Mouse (Mus musculus) T-cell, adult 2 months (primary cell): Measurements from ENCODE around the gene Spsb1.

Experiments
- DNase-seq: peaks from one replicate; pipeline ENCODE4 v3.0.0; 2022; ENCODE audit warnings: low spot score

Spsb1 gene

DNA sequence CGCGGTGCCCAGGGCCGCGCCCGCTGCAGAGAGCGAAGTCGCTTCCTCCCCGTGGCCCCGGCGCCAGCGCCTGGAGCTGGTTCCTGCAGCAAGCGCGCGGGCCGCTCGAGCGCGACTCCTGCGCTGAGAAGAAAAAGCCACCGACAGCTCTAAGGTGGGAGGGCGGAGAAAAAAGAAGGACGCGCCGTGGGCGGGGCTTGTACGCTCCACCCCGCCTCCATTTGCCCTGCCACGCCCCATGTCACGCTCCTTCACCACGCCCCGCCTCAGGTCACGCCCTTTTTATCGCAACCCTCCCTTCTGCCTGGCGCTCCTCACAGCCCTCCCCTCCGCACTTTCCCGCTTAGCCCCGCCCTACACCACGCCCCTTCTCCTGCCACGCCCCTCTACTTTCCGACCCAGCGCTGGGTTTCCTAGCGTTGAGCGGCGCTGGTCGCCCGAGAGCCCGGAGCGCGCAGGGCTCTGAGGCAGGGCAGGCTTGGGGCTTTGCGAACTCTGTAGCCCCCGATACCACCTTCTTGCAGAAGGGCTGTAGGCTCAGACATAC is at the start of gene Spsb1:
Gene Spsb1 (minus strand): TSS at position 151 of the 547 bp plus-strand sequence.
- DNase-seq, result peak; percentile 98

DNA sequence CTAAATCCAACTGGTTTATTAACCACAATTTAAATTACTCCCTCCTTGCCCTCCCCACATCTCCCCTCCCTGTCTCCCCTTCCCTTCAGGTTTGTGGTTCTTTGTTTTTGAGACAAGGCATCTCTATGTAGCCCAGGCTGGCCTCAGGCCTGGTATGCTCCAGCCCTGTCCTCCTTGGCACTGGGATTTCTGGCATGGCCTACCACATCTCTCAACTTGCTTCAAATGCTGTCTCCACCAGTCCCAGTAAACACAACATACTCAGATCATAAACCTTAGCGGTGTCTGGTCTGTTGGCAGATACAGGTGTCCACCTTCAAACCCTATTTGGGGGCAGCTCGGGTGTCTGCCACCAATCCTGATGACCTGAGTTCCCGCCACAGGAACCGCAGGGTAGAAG is 48.8 kb upstream of the Spsb1 start:
- DNase-seq, result no peak

DNA sequence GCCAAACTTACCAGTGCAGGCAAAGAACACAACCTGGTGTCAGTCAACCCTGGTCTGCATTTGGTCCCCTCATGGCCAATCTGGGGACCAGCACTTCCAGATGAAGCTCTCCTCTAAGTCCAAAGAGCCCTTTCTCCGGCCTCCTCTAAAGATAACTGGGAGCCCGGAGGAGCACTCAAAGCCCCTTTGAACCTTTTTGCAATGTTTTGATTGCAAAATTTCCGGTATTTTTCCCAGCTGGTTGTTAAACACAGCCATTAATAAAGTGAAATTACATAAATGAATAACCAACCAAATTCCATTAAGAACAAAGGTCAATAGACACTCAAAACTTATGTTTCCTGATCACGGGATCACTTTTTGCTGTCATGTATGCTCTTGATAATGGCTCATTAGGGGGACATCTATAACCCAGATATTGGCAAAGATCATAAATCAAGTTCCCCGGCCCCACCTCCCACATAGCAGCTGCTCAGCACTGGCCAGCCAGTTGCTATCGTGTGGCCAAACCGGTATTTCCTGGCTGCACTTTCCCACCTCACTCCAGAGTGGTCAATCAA is 48.3 kb upstream of the Spsb1 start:
- DNase-seq, result no peak

DNA sequence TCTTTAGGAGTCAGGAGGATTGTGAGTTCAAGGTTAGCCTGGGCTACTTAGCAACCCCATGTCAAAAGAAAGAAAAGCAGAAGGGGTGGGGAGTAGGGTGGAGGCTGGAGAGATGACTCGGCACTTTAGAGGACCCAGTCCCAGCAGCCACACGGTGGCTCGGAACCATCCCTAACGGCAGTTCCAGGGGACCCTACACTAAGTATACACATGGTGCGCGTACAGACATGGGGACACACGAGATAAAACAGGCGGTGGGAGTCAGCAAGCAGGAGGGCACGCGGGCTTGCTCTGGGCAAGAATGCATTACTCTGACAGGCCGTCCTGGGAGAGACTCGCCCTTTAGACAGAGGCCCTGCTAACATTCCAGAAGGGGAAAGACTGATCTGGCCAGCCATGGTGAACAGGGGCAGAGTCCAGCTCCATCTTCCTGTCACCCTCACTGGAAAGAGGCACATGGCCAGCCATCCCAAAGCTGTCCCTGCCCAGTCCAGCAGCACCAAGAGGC is 47.2 kb upstream of the Spsb1 start:
- DNase-seq, result no peak

DNA sequence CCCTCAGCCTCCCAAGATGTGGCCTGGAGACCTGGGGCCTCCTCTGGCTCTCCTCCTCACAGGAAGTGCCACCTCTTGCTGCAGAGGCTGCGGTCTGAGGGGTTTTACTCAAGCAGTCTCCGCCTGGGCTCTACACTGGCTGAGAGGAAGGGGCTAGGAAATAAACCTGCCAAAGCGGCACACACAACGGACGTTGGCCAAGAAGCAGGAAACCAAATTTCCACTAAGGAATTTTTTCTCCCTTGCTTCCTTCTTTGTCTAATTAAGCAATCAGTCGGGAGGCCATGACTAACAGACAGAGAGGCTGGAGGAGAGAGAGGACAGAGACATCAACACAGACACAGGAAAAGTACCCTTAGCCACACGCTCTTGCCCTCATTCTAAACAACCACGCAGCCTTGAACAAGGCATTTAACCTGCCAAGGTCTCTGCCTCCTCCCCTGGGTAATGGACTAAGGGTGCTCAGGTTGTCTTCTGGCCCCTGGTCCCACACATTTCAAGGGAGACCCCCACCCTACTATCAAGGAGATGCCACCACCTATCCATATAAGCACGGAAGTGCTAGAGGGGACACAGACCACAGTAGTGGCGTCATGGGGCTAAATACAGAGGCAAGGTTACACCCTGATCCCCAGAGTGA is 46.5 kb upstream of the Spsb1 start:
- peak; percentile 68 for DNase-seq

DNA sequence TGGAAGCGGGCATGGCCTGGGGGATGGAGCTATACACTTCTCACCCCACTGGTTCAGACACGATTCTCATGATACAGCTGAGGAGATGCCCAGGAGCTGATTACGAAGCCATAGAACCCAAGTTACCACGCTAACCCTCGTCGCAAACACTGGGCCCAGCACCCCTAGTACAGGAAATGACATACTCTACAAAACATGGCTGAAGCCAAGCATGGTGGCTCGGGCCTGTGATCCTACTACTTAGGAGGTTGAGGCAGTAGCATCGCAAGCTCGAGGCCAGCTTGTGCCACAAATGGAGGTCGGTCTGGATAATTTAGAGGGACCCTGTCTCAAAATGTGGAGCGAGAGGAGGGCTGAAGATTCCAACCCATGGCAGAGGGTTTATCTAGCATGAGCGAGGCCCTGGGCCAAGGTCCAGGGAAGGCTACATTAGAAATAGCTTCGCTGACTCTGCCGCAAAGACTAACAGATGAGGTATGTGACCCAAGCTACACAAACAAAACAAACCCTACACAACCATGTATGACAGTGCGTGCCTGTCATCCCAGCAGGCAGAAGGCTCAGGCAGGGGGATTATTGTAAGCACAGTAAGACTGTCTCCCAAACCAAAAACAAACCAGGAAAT is 45.2 kb upstream of the Spsb1 start:
- no peak for DNase-seq

DNA sequence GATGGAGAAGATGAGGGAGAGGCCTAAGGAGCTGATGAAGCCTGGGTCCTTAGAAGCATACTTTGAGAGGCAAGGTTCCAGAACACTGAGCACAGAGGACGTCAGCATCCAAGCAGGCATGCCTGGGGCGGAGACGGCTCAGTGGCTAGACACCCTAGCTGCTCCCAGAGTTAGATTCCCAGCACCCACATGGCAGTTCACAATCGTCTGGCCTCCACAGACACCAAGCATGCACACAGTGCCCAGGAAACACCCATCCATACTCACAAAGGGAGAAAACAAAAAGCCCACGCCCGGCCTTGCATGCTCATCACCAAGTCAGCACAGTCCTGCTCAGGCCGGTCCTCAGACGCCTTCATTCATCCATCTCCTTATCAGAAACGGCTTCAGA is 44.7 kb upstream of the Spsb1 start:
- no peak for DNase-seq

DNA sequence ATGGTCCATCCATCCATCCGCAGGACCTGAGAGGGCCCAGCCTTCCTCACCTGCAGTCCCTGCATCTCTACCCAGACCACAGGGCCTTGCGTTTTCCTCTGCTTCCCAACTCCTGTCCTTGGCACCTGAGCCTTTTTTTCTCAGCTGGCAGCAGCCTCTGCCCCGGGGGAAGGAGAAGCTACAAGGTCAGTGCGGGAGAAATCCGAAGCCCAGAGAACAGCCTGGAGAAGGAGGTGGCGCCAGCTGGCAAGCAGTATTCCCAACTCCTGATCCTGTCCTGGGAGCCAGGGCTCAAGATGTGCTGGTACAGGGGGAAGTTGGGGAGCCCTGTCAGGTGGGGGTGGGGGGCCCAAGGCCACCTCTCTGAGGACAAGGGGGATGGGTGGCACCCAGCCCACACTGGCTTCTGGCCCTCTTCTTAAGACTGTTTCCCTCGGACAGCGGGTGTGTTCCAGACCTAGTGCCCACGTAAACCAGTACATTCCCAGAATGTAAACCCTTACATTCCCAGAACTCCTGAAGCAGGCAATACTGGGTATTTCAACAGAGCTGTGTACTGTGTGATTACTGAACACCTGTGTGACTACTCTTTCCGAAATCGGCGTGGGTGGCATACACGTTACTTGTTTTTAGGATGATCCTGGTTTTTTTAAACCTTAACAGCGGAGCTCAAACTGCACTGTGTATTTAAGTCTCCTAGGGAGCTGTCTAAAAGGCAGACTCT is 44.1 kb upstream of the Spsb1 start:
- DNase-seq, result no peak

DNA sequence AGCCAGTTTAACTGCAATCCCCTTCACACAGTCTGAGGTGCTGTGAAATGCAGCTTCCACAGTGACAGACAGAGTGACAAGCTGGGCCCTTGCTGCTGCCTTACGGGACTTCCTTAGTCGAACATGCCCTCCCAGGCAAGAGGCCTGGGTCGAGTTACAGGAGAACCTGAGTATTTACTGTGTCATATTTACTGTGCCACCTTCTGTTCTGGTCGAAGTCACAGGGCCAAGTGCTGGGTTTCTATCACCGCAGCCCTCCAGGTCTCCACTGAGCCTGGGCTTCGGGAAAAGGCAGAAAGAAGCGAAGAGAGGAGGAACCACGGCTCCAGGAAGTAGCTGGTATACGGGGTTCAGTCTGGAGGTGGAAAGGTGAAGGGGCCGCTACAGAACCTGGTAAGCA is 43.2 kb upstream of the Spsb1 start:
- peak; percentile 18 for DNase-seq

DNA sequence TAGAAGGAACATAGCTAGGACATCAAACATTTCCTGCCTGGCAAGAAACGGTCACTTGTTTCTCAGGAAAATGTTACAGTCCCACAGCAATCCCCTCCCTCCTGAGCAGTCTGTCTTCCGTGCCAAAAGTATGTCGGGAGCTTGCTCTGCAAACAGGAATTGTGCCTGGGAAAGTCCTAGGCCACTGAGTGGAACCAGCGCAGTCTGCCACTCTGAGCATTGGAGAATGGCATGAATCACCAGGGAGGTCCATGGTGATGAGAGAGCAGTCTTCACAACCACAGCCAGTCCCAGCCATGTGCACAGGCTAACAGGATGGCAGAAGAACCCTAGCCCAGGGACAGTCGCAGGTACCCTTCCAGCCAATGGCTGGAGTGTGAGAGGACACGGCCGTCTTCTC is 41.6 kb upstream of the Spsb1 start:
- DNase-seq, result no peak

DNA sequence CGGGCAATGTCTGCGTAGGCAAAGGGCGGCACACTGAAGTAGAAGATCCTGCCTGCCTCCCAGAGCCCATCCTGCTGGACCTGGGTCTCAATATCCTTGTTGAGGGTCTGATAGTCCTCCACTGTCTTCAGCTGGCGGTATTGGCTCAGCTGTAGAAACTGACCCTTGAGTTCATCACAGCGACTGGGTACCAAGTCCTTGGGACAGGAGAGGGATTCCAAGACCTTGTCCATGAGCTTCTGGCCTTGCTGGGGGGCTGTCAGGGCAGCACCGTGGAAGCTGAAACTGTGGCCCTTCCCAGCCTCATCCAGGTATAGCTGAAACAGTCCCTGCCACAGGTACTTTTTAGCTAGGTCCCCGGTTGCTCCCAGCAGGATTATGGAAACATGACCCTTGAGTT is 41.1 kb upstream of the Spsb1 start:
- no peak for DNase-seq

DNA sequence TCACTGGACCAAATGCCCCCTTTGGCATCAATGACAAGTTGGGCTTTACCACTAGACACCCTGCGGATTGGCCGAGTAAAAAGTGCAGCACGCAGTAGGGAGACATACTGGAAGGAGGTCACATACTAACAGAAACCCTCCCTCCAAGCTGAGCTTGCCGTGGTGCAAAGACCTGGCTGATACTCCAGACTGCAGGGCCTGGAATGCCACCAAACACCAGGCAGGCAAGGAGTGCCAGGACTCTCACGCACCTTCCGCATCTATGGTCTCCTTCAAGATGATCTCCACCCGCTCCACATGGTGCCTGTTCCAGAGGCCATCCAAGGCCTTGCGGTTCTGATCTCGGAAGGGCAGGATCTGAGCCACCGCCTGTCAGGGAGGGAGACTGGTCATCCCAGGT is 39.4 kb upstream of the Spsb1 start:
- no peak for DNase-seq

DNA sequence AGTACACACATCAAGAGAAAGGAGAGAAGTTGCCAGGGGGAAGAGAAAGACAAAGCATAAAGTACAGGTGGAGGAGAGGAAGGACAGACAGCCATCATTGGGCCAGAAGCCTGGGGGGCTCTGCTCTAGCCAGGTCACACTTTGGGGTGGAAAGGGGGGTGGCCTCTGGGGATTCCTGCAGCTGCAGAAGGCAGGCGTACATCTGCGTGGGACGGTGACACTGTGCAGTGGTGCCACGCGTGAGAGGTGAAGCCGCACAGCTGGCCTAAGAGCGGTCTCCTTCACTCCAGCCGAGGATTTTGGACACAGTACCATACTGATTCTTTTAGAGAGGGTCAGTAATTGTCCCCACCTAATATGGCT is 37.8 kb upstream of the Spsb1 start:
- DNase-seq, result no peak

DNA sequence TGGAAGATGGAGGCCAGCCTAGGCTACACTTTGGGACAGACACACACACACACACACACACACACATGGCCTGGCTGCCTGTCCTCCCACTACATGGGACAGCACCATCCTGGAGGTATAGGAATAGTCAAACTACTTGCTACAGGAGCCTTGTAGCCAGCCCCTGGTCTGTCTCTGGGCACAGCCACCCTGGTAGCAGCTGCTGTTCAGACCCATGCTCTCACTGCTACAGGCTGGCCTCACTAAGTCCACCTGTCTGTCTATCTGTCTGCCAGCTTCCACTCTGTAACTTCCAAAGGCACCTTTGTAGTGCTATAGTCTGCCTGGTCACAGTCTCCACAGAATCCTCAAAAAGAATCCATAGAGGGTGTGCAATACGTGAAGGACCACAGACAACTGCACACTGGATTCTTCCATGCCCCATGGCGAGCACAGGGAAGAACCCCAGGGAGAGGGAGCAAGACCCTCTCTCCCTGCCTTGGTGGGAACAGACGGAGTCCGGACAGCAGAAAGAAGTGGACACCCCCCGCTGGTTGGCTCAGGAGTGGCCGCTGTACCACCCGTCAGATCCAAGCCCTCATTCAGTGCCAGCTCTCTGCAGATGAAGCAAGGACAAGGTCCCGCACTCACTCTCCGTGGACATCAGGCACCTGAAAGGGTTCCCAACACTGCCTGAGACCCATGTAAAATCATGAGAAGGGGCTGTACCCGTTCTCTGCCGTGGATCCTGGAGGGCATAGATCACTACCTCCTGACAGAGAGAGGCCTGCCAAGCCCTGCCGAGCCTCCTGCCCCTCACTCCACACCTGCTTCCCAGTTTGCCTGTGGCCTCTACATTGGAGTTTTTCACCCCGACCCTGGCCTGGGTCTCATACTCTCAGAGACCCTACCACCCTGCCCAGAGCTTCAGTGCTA is 37.2 kb upstream of the Spsb1 start:
- no peak for DNase-seq

DNA sequence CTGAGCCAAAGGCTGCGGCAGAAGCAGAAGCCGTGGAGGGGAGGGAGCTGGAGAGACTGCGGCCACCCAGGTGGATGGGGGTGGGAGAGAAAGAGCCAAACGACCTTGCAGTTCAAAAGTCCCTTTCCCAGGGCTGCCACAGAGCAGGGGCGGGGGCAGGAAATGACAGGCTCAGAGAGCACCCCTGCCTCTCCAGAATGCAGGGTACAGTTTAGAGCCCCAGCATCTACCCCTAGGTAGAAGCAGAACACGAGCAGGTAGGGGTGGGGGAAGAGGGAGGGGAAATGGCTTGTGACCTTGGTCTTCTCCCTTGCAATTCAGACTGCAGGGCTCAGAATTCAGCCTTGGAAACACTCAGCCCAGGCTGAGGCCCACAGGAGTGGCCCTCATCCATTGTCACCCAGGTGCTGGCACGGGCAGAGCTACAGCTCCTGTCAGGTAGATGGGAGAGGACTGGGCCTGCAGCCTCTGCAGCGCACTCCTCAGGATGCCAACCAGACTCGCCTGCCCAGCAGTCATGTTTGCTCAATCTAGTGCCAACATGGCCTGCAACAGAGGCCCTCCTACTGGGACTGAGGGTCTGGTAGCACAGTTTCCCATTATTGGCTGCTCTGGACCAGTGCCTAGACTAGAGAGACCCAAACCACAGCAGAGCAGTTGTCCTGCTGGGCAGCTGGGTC is 36.3 kb upstream of the Spsb1 start:
- peak; percentile 56 for DNase-seq

DNA sequence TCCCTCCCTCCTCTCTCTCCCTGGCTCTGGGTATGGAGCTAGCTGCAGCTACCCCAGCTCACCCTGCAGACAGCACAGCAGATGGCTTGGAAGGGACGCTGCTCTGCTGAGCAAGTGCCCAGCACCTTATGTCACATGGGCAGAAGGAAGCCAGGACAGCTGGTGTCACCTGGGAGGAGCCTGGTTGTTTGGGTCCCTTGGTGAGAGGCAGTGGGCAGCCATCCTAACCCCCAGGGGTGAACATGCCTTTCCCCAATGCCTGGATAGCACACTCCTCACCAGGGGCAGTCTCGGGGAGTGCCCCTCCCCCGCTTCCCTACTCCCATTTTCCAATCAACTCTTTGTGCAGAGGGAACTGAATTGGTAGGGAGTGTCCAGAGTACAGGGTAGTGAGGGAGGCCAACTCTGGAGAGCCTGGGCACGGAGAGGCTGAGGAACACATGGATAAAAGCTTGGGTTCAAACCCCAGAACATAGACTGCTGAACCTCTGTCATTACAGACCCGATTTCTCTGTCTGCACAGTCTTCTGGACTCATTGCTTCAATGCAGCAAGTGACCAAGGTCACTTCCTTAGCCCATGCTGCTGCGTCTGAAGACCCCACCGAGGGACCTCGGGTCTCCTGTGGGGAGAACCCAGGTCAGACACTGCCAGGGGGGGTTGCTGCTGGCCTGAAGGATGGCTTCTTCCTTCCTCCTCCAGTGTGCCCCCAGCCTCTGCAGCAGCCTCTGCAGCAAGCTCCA is 35.5 kb upstream of the Spsb1 start:
- DNase-seq, result no peak

DNA sequence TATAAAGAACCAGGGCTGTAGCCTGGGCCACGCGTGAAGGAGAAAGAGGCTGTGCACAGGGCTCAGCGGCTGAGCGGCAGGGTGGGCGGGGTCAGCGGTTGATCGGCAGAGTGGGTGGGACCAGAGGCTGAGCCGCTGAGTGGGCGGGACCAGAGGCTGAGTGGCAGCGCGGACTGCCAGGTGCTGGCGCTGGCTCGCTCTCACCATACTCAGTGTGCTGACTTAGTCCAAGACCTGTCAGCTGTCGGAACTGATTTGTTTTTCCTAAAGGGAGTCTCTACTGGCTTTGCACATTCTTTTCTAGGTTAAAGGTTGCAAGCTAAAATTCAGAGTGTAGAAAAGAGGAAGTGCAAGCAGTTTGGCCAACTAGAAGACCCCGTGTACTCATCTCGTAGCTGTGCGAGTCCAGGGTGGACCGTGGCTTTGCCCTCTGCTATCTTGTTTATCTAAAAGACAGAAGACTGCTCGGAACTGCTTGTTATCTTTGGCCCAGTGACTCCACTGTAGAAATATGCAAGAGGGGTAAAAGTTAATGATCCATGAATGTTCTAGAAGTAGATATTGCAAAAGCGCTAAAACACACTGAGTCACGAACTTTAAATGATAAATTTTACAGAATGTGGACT is 34.2 kb upstream of the Spsb1 start:
- peak; percentile 86 for DNase-seq

DNA sequence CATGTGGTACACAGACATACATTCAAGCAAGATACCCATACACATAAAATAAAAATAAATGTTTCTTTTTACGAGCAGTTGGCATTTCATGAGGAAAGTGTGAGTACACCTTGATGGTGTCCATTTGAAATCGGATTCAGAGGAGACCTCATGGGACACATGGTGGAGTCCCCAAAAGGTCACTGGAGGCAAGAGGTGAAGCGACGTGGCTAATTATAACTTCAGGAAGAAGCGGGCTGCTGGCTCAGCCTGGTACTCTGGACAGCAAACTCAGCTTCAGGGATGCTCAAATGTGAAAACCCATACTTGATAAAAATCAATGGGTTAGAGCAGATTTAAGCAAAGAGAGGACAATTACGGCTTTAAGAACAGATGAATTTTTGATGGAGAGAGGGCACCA is 33.5 kb upstream of the Spsb1 start:
- no peak for DNase-seq

DNA sequence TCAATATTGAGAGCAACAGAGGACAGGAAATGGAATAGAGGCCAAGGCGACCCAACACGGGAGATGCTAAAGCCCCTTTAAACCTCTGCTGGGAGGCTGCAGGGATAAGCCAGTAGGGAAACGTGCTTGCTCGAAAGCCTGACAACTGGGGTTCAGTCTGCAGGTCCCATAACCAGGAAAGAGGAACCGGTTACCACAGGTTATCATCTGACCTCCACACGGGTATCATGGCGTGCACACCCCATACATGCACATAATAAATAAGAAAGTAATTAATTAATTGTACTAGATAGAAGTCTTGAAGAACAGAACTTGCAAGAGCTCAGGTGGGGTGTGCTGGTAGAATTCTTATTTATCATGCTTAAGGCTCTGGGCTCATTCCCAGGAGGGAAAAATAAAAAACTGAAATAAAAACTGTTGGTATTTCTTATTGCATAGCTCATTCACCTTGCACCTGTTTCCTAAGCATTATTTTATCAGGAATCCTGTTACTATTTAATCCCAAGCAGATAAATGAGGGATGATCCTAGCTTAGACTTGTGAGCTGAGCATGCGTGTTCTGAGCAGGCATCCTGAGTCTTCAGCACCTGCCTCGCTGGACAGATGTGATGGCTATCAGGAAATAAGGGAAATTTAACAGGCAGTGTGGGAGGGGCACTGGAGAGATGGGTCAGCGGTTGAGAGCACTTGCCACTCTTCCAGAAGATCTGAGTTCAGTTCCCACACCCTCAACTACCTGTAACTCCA is 32.0 kb upstream of the Spsb1 start:
- DNase-seq, result no peak
